Mouse (Mus musculus): ENCODE results near the gene Cr2. TPM values are rescaled to one million over a fixed set of nuclear protein-coding genes. Genes with fewer than 3 reads are reported as not detected.

Cr2 gene
- polyA plus RNA-seq, 1 experiment = 1.1 TPM

DNA sequence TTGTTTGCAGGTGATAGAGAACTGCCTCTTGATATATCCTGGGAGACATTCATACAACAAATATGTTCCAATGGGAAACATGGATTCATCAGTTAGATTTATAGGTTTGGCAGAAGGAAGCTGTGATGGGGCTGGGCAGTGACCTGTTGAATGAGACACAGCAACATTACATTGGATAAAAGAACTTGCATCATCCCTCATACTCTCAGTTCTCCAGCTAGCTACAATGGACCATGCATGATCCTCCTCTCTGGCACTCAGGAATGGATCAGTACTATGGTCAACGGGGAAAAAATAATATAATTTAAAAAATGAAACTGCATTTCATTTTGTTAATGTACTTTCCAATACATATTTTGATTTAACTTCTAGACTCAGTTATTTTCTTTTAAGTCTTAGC, 46.6 kb downstream of the Cr2 start:
- no peak overlapping the region for H3K4me3 ChIP-seq (replicated peaks; ENCODE audit: extremely low read depth, low read depth, low read length)
- TF ChIP-seq POLR2A (IDR thresholded peaks at IDR 0.05; ENCODE audit: borderline replicate concordance, extremely low read depth, low read depth, low read length) = no peak
- no peak for TF ChIP-seq CTCF (IDR thresholded peaks at IDR 0.05; ENCODE audit: insufficient read depth, low read length)
- H3K4me1 ChIP-seq (ENCODE audit: control insufficient read depth, insufficient read depth, low read length) = peaks cover 4% of the 10 kb centered on the region
- no peak for DNase-seq
- 62% methylated on average over 1 of the region's 1 CpGs for WGBS

DNA sequence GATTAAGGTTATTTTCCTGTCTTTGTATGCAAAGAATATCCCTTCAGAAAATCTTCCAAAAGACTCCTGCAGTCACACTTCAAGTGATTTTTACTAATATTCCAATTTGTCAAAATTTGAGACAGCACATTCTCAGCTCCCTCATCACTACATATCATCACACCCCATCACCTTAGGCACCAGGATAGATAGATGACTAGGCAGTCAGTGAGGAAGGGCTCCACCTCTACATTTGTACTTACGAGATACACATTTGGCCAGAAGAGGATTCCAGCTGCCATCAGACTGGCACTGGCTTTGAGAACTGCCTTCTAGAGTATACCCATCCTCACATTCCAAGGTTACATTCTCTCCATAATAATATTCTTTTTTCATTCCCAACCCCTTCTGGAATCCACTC, 62.1 kb downstream of the Cr2 start:
- 97% methylated on average over 1 of the region's 1 CpGs for WGBS
- DNase-seq = no peak
- Histone ChIP-seq H3K4me1 (ENCODE audit: control insufficient read depth, insufficient read depth, low read length) (no peaks in the 10 kb centered on the region), H3K4me3 (replicated peaks; ENCODE audit: extremely low read depth, low read depth, low read length) (no peak overlapping the region)
- no peak for TF ChIP-seq POLR2A (IDR thresholded peaks at IDR 0.05; ENCODE audit: borderline replicate concordance, extremely low read depth, low read depth, low read length)
- TF ChIP-seq CTCF (IDR thresholded peaks at IDR 0.05; ENCODE audit: insufficient read depth, low read length) = no peak

DNA sequence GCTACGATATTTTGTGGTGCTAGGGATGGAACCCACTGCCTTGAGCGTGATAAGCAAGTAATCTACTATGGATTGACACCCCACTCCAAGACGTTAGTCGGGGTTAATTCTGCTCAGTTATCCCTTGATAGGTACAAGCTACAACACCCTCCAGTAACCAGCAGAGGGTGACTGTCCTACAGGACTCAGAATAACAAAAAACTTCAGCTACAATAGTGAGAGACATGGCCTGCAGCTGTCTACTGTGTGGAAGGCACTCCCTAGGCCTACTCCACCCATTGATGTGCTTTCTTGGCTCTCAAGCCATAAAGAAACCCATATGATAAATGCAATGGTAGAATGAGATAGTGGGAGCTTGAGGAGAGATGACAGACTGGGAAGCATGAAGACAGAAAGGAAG, 62.9 kb downstream of the Cr2 start:
- 89% methylated on average over 4 of the region's 4 CpGs for WGBS
- no peaks in the 10 kb centered on the region for H3K4me1 ChIP-seq (ENCODE audit: control insufficient read depth, insufficient read depth, low read length)

DNA sequence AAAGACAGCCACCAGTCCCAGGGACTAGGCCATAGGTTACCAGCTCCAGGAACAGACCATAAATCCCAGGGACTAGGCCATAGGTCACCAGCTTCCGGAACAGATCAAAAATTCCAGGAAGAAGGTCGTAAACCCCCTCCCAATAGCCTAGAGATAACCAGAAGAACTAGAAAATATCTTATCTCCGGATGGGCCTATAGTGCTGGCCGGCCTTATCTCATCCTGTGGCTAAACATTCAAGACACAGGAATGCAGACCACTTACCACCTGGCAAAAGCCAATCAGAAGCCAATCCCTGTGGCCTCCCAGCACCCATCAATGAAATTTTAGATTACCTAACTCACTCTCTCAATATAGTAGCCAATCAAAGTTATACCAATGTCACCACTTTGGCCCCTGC, 75.8 kb downstream of the Cr2 start:
- no peak overlapping the region for H3K4me3 ChIP-seq (replicated peaks; ENCODE audit: extremely low read depth, low read depth, low read length)
- TF ChIP-seq CTCF (IDR thresholded peaks at IDR 0.05; ENCODE audit: insufficient read depth, low read length) (no peak), POLR2A (IDR thresholded peaks at IDR 0.05; ENCODE audit: borderline replicate concordance, extremely low read depth, low read depth, low read length) (no peak)
- DNase-seq = no peak
- H3K4me1 ChIP-seq (ENCODE audit: control insufficient read depth, insufficient read depth, low read length) = no peaks in the 10 kb centered on the region
- WGBS = 35% methylated on average over 4 of the region's 4 CpGs

More for the DNA sequence above, 62.9 kb downstream of the Cr2 start:
- TF ChIP-seq CTCF (IDR thresholded peaks at IDR 0.05; ENCODE audit: insufficient read depth, low read length) = no peak
- TF ChIP-seq POLR2A (IDR thresholded peaks at IDR 0.05; ENCODE audit: borderline replicate concordance, extremely low read depth, low read depth, low read length) = no peak
- no peak overlapping the region for H3K4me3 ChIP-seq (replicated peaks; ENCODE audit: extremely low read depth, low read depth, low read length)
- no peak for DNase-seq

DNA sequence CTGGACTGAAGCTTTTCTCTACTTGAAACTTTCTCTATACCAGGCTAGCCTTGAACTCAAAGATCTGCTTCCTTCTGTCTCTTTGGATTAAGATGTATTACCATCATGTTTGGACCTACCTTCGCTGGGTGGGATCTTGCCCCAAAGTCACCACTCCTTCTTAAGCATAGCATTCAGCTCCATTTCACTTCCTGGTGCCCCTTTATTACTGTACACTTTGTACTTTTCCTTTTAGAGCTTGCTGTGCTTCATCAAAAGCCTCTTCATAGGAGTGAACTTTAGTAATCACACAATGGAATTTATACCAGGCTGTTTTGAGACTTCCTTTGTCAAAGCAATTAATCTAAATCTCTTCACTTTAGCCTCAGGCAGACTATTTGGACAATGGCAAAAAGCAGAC, 78.5 kb downstream of the Cr2 start:
- WGBS = 95% methylated on average over 1 of the region's 1 CpGs
- Histone ChIP-seq H3K4me3 (replicated peaks; ENCODE audit: extremely low read depth, low read depth, low read length) (no peak overlapping the region), H3K4me1 (ENCODE audit: control insufficient read depth, insufficient read depth, low read length) (no peaks in the 10 kb centered on the region; the same call in 1 of the 2 replicates)
- DNase-seq = no peak
- TF ChIP-seq POLR2A (IDR thresholded peaks at IDR 0.05; ENCODE audit: borderline replicate concordance, extremely low read depth, low read depth, low read length) (no peak), CTCF (IDR thresholded peaks at IDR 0.05; ENCODE audit: insufficient read depth, low read length) (no peak)

DNA sequence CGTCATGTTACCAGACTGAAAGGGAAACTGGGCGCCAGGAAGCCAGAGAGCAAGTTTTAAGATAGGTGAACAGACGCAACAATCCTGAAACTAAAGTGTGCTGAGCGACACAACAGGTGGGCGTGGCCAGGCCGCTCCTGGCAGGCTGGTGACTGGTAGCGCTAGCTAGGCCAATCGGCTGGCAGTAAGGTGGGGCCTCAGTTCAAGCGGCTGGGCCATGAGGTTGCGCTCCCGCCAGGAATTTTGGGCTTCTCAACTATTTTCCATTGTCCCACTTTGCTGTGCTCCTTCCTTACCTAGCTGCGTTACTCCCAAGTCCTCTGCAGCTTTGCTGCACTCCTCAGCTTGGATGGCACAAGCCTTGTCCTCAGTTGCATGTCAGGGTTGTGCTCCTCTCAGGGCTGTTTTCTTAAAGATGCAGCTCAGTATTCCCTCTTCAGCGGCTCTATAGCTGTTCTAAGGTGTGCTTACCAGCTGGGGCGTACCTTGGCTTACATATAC, 84.2 kb downstream of the Cr2 start, which contains the start of gene Cd46:
Gene Cd46 (minus strand): TSS at position 30 of the 501 bp plus-strand sequence.
- DNase-seq = peak; percentile 78
- H3K4me1 ChIP-seq (ENCODE audit: control insufficient read depth, insufficient read depth, low read length) = peaks cover 5% of the 10 kb centered on the region; the same call in 1 of the 2 replicates
- TF ChIP-seq CTCF (IDR thresholded peaks at IDR 0.05; ENCODE audit: insufficient read depth, low read length) (no peak), POLR2A (IDR thresholded peaks at IDR 0.05; ENCODE audit: borderline replicate concordance, extremely low read depth, low read depth, low read length) (0 out of 2 replicates have a peak, but pooled peaks have one; percentile 34)
- H3K4me3 ChIP-seq (replicated peaks; ENCODE audit: extremely low read depth, low read depth, low read length) = peak within 1 kb of the TSS; percentile 73
- WGBS = 3% methylated on average over 14 of the region's 14 CpGs

DNA sequence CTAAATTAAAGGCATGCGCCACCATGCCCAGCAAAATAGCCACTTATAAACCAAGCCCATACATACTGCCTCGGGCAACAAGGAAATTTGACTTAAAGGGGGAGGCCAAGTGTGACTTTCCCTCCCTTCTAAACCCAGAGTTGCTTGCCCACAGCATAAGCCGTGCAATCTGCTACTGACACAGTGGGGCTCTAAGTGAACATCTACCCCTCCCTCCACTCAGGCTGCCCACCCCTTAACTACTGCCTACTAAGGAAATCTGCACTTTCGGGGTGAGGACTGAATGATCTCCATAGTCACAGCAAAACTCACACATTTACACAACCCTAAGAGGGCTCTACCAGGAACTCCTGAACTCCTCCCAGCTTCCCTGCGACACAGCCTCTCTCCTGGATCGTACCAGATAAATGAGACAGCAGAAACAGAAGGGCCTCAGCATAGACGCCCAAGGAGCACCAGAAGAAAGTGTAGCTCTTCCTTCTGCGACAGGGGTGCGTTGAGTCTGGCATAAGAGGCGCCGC, 84.8 kb downstream of the Cr2 start:
- WGBS = 17% methylated on average over 11 of the region's 11 CpGs
- no peak for TF ChIP-seq POLR2A (IDR thresholded peaks at IDR 0.05; ENCODE audit: borderline replicate concordance, extremely low read depth, low read depth, low read length)
- TF ChIP-seq CTCF (IDR thresholded peaks at IDR 0.05; ENCODE audit: insufficient read depth, low read length) = no peak
- DNase-seq = no peak
- Histone ChIP-seq H3K4me3 (replicated peaks; ENCODE audit: extremely low read depth, low read depth, low read length) (peak overlapping the region; percentile 73), H3K4me1 (ENCODE audit: control insufficient read depth, insufficient read depth, low read length) (peaks cover 5% of the 10 kb centered on the region; the same call in 1 of the 2 replicates)

Other genes starting within 250 kb of the Cr2 start
- 79.8 and 101 TPM in 2 replicates for gene Cd34, start 237.9 kb downstream of the Cr2 start, polyA plus RNA-seq (2012; rRNA removed)
- gene Cd46, start 84.5 kb downstream of the Cr2 start, polyA plus RNA-seq (2012; rRNA removed) = 0.50 and 0.95 TPM in 2 replicates
- gene Cr1l, start 45.1 kb downstream of the Cr2 start, polyA plus RNA-seq (2012; rRNA removed) = 46.2 and 62.1 TPM in 2 replicates